Mouse (Mus musculus) kidney, embryonic 14.5 days (tissue): ENCODE data around the gene Tmem169. TPM values are rescaled to one million over a fixed set of nuclear protein-coding genes. Genes with fewer than 3 reads are reported as not detected.

Source experiments
- ATAC-seq: fragments of 200-750 bp; cut with Nextera tagmentation; 2 replicates; pipeline ENCODE4 v1.8.0; 2017; ENCODE audit warnings: moderate number of reproducible peaks, mild to moderate bottlenecking, moderate TSS enrichment, moderate library complexity; ENCODE audit not compliant: low FRiP score, low TSS enrichment
- H3K27ac ChIP-seq: fragments of 300-500 bp; sonication (generic); 2 replicates; pipeline ENCODE4 v1.5.1; 2014; ENCODE audit warnings: low read depth, mild to moderate bottlenecking, low read length, moderate library complexity, mixed read lengths
- H3K27me3 ChIP-seq: fragments of 300-500 bp; sonication (generic); 2 replicates; pipeline ENCODE4 v1.6.1; 2014; ENCODE audit warnings: mild to moderate bottlenecking, low read length; ENCODE audit not compliant: control insufficient read depth, insufficient read depth
- H3K36me3 ChIP-seq: fragments of 300-500 bp; sonication (generic); 2 replicates; pipeline ENCODE4 v1.6.1; 2014; ENCODE audit warnings: low read length, mixed read lengths; ENCODE audit not compliant: control insufficient read depth, insufficient read depth
- H3K4me1 ChIP-seq: fragments of 300-500 bp; sonication (generic); 2 replicates; pipeline ENCODE4 v1.6.1; 2014; ENCODE audit warnings: low read length, mixed read lengths; ENCODE audit not compliant: control insufficient read depth, insufficient read depth
- H3K4me2 ChIP-seq: fragments of 300-500 bp; sonication (generic); replicated peaks from 2 replicates; pipeline ENCODE4 v1.6.1; 2014; ENCODE audit warnings: low read depth, mild to moderate bottlenecking, low read length
- H3K4me3 ChIP-seq: fragments of 300-500 bp; sonication (generic); 2 replicates; pipeline ENCODE4 v1.5.1; 2014; ENCODE audit warnings: mild to moderate bottlenecking, low read length
- H3K9ac ChIP-seq: fragments of 300-500 bp; sonication (generic); 2 replicates; pipeline ENCODE4 v1.6.1; 2014; ENCODE audit warnings: low read depth, mild to moderate bottlenecking, low read length, moderate library complexity
- H3K9me3 ChIP-seq: fragments of 300-500 bp; sonication (generic); 2 replicates; pipeline ENCODE4 v1.6.1; 2016; ENCODE audit warnings: low read length; ENCODE audit not compliant: control insufficient read depth
- WGBS: fragments of 180-500 bp; shearing (Covaris S2); extraction: QIAGEN DNeasy Blood & Tissue Kit; methylation state at CpG from one replicate; pipeline ENCODE4 v1.1.7; 2014; 5-methylcytosine and 5-hydroxymethylcytosine counted together
- polyA plus RNA-seq: library from polyadenylated mRNA; unstranded; fragments of >200 nt; fragmentation: Nextera tagmentation; extraction: Ambion mirVana; gene quantifications from 2 replicates; pipeline ENCODE4 v1.2.1, GENCODE M21; 2014

The Tmem169 gene
- polyA plus RNA-seq, 1 experiment from 2014 or later: 3.3 TPM

GRCm38 (mm10) chr1:72326162-72326821 is 42.1 kb downstream of the Tmem169 start:
- Histone ChIP-seq H3K9me3 (no peaks in the 10 kb centered on the region), H3K4me3 (no peak overlapping the region), H3K4me1 (no peaks in the 10 kb centered on the region), H3K36me3 (peaks cover 63% of the 10 kb centered on the region), H3K27me3 (no peaks in the 10 kb centered on the region), H3K4me2 (no peak overlapping the region), H3K9ac (no peak overlapping the region), H3K27ac (no peak overlapping the region)
- WGBS: 96% methylated on average over 11 of the region's 11 CpGs
- ATAC-seq: no peak

GRCm38 (mm10) chr1:72334807-72335206 is 50.6 kb downstream of the Tmem169 start:
- Histone ChIP-seq H3K4me1 (no peaks in the 10 kb centered on the region), H3K9ac (no peak overlapping the region), H3K4me2 (no peak overlapping the region), H3K36me3 (peaks cover 51% of the 10 kb centered on the region), H3K9me3 (no peaks in the 10 kb centered on the region), H3K27ac (no peak overlapping the region), H3K27me3 (no peaks in the 10 kb centered on the region), H3K4me3 (no peak overlapping the region)
- ATAC-seq: no peak
- 94% methylated on average over 11 of the region's 11 CpGs for WGBS

GRCm38 (mm10) chr1:72336780-72337179 is 52.6 kb downstream of the Tmem169 start:
- 94% methylated on average over 8 of the region's 8 CpGs for WGBS
- H3K36me3 ChIP-seq: peaks cover 56% of the 10 kb centered on the region

GRCm38 (mm10) chr1:72338341-72338740 is 54.2 kb downstream of the Tmem169 start:
- H3K4me1 ChIP-seq: no peaks in the 10 kb centered on the region
- WGBS: 92% methylated on average over 5 of the region's 5 CpGs
- no peaks in the 10 kb centered on the region for H3K9me3 ChIP-seq
- H3K36me3 ChIP-seq: peaks cover 62% of the 10 kb centered on the region
- no peak overlapping the region for H3K9ac ChIP-seq
- no peaks in the 10 kb centered on the region for H3K27me3 ChIP-seq
- H3K27ac ChIP-seq: no peak overlapping the region
- H3K4me2 ChIP-seq: no peak overlapping the region
- no peak overlapping the region for H3K4me3 ChIP-seq
- no peak for ATAC-seq

More at GRCm38 (mm10) chr1:72336780-72337179, 52.6 kb downstream of the Tmem169 start:
- H3K4me1 ChIP-seq: no peaks in the 10 kb centered on the region
- no peaks in the 10 kb centered on the region for H3K27me3 ChIP-seq
- H3K9me3 ChIP-seq: no peaks in the 10 kb centered on the region
- no peak for ATAC-seq
- no peak overlapping the region for H3K4me3 ChIP-seq
- H3K9ac ChIP-seq: no peak overlapping the region
- no peak overlapping the region for H3K4me2 ChIP-seq
- H3K27ac ChIP-seq: no peak overlapping the region

DNA sequence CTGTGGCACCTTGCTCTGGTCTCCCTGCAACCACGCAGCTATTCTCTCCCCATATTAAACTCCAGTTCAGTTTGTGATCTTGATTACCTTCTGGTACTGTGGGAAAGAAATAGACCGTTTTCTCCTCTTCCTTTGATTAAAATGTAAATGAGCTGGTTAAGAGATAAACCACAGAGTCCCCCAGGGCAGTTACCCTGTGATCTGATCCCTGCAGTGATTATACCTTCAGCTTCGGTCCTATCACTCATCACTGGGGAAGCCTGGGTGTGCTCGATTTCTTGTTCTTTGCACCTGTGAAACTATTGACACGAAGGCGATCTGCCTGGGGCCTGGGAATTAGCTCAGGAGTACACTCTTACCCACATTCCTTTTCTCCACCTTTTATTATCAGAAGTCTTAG is 63.7 kb downstream of the Tmem169 start:
- H3K36me3 ChIP-seq: peaks cover 52% of the 10 kb centered on the region
- no peaks in the 10 kb centered on the region for H3K9me3 ChIP-seq
- no peak overlapping the region for H3K4me3 ChIP-seq
- no peak for ATAC-seq
- WGBS: 64% methylated on average over 6 of the region's 6 CpGs
- H3K9ac ChIP-seq: no peak overlapping the region
- no peaks in the 10 kb centered on the region for H3K27me3 ChIP-seq
- H3K4me1 ChIP-seq: no peaks in the 10 kb centered on the region
- H3K4me2 ChIP-seq: no peak overlapping the region
- H3K27ac ChIP-seq: no peak overlapping the region

Other genes starting within 250 kb of the Tmem169 start
- gene Mreg, start 72.1 kb upstream of the Tmem169 start, polyA plus RNA-seq: 5.1 and 6.2 TPM in 2 replicates
- gene Pecr, start 55 bp upstream of the Tmem169 start, polyA plus RNA-seq: 43.3 and 46.0 TPM in 2 replicates
- gene Xrcc5, start 23.1 kb downstream of the Tmem169 start, polyA plus RNA-seq: 59.5 and 72.0 TPM in 2 replicates